Mouse (Mus musculus): ENCODE data around the gene 1700019D03Rik. TPM values are rescaled to one million over a fixed set of nuclear protein-coding genes. Genes with fewer than 3 reads are reported as not detected.

1700019D03Rik gene
- total and polyA plus RNA-seq, 3 experiments: 1.2 to 2.0 (median 1.6) TPM

GRCm38 (mm10) chr1:53015606-53016005, 4.4 kb downstream of the 1700019D03Rik start:
- intact Hi-C loops (cut with DNase I): no loop called here
- TF ChIP-seq EP300 (IDR thresholded peaks at IDR 0.05; ENCODE audit: insufficient read depth, low read depth, low read length) (no peak), POLR2A (IDR thresholded peaks at IDR 0.05; ENCODE audit: insufficient read depth, low read depth, low read length) (no peak), CTCF (IDR thresholded peaks at IDR 0.05) (no peak)
- no peaks in the 10 kb centered on the region for H3K4me1 ChIP-seq (ENCODE audit: control insufficient read depth, insufficient read depth, low read length)
- no peak overlapping the region for H3K4me3 ChIP-seq
- no peaks in the 10 kb centered on the region for H3K36me3 ChIP-seq (ENCODE audit: control insufficient read depth, insufficient read depth, low read length)
- no peak overlapping the region for H3K27ac ChIP-seq
- H3K79me2 ChIP-seq (replicated peaks; ENCODE audit: control insufficient read depth, insufficient read depth, low read length): no peaks in the 10 kb centered on the region
- no peak for DNase-seq
- H3K27me3 ChIP-seq (ENCODE audit: control insufficient read depth, insufficient read depth, low read length): no peaks in the 10 kb centered on the region
- 90% methylated on average over 5 of the region's 5 CpGs for WGBS
- H3K9ac ChIP-seq (ENCODE audit: low read depth, low read length): no peak overlapping the region

GRCm38 (mm10) chr1:53014716-53015115, 5.3 kb downstream of the 1700019D03Rik start:
- no peak overlapping the region for H3K9ac ChIP-seq (ENCODE audit: low read depth, low read length)
- no peaks in the 10 kb centered on the region for H3K36me3 ChIP-seq (ENCODE audit: control insufficient read depth, insufficient read depth, low read length)
- no peak for TF ChIP-seq EP300 (IDR thresholded peaks at IDR 0.05; ENCODE audit: insufficient read depth, low read depth, low read length)
- no peak for TF ChIP-seq CTCF (IDR thresholded peaks at IDR 0.05)
- TF ChIP-seq POLR2A (IDR thresholded peaks at IDR 0.05; ENCODE audit: insufficient read depth, low read depth, low read length): no peak
- H3K27me3 ChIP-seq (ENCODE audit: control insufficient read depth, insufficient read depth, low read length): no peaks in the 10 kb centered on the region
- no peaks in the 10 kb centered on the region for H3K4me1 ChIP-seq (ENCODE audit: control insufficient read depth, insufficient read depth, low read length)
- H3K4me3 ChIP-seq: no peak overlapping the region
- DNase-seq: no peak
- H3K27ac ChIP-seq: no peak overlapping the region
- WGBS: 69% methylated on average over 6 of the region's 6 CpGs
- intact Hi-C loops (cut with DNase I): no loop called here
- H3K79me2 ChIP-seq (replicated peaks; ENCODE audit: control insufficient read depth, insufficient read depth, low read length): no peaks in the 10 kb centered on the region

GRCm38 (mm10) chr1:52986692-52987091, 33.3 kb downstream of the 1700019D03Rik start:
- Histone ChIP-seq H3K36me3 (ENCODE audit: control insufficient read depth, insufficient read depth, low read length) (no peaks in the 10 kb centered on the region), H3K4me3 (no peak overlapping the region), H3K27ac (no peak overlapping the region), H3K79me2 (replicated peaks; ENCODE audit: control insufficient read depth, insufficient read depth, low read length) (no peaks in the 10 kb centered on the region), H3K9ac (ENCODE audit: low read depth, low read length) (no peak overlapping the region), H3K27me3 (ENCODE audit: control insufficient read depth, insufficient read depth, low read length) (no peaks in the 10 kb centered on the region), H3K4me1 (ENCODE audit: control insufficient read depth, insufficient read depth, low read length) (no peaks in the 10 kb centered on the region)
- DNase-seq: no peak
- WGBS: 33% methylated on average over 5 of the region's 5 CpGs
- intact Hi-C loops (cut with DNase I): no loop called here
- TF ChIP-seq CTCF (IDR thresholded peaks at IDR 0.05) (no peak), EP300 (IDR thresholded peaks at IDR 0.05; ENCODE audit: insufficient read depth, low read depth, low read length) (no peak), POLR2A (IDR thresholded peaks at IDR 0.05; ENCODE audit: insufficient read depth, low read depth, low read length) (no peak)

- no peak for TF ChIP-seq POLR2A (IDR thresholded peaks at IDR 0.05; ENCODE audit: insufficient read depth, low read depth, low read length)
- TF ChIP-seq EP300 (IDR thresholded peaks at IDR 0.05; ENCODE audit: insufficient read depth, low read depth, low read length): no peak
- no peak for TF ChIP-seq CTCF (IDR thresholded peaks at IDR 0.05)
- no peaks in the 10 kb centered on the region for H3K27me3 ChIP-seq (ENCODE audit: control insufficient read depth, insufficient read depth, low read length)
- WGBS: 49% methylated on average over 5 of the region's 5 CpGs
- intact Hi-C loops (cut with DNase I): no loop called here
- no peak overlapping the region for H3K9ac ChIP-seq (ENCODE audit: low read depth, low read length)
- H3K4me1 ChIP-seq (ENCODE audit: control insufficient read depth, insufficient read depth, low read length): no peaks in the 10 kb centered on the region; the same call in 1 of the 2 replicates
- no peak overlapping the region for H3K27ac ChIP-seq
- H3K79me2 ChIP-seq (replicated peaks; ENCODE audit: control insufficient read depth, insufficient read depth, low read length): no peaks in the 10 kb centered on the region
- H3K36me3 ChIP-seq (ENCODE audit: control insufficient read depth, insufficient read depth, low read length): no peaks in the 10 kb centered on the region
- DNase-seq: no peak
- no peak overlapping the region for H3K4me3 ChIP-seq
Measured at GRCm38 (mm10) chr1:52973198-52973597, 46.8 kb downstream of the 1700019D03Rik start.

- TF ChIP-seq EP300 (IDR thresholded peaks at IDR 0.05; ENCODE audit: insufficient read depth, low read depth, low read length) (no peak), POLR2A (IDR thresholded peaks at IDR 0.05; ENCODE audit: insufficient read depth, low read depth, low read length) (no peak), CTCF (IDR thresholded peaks at IDR 0.05) (no peak)
- H3K4me3 ChIP-seq: no peak overlapping the region
- H3K36me3 ChIP-seq (ENCODE audit: control insufficient read depth, insufficient read depth, low read length): no peaks in the 10 kb centered on the region
- 71% methylated on average over 2 of the region's 2 CpGs for WGBS
- intact Hi-C loops (cut with DNase I): no loop called here
- H3K27ac ChIP-seq: no peak overlapping the region
- H3K9ac ChIP-seq (ENCODE audit: low read depth, low read length): no peak overlapping the region
- no peaks in the 10 kb centered on the region for H3K79me2 ChIP-seq (replicated peaks; ENCODE audit: control insufficient read depth, insufficient read depth, low read length)
- no peak for DNase-seq
- no peaks in the 10 kb centered on the region; the same call in 1 of the 2 replicates for H3K4me1 ChIP-seq (ENCODE audit: control insufficient read depth, insufficient read depth, low read length)
- H3K27me3 ChIP-seq (ENCODE audit: control insufficient read depth, insufficient read depth, low read length): no peaks in the 10 kb centered on the region
Measured at GRCm38 (mm10) chr1:52971881-52972503, 48.0 kb downstream of the 1700019D03Rik start.

- 73% methylated on average over 8 of the region's 8 CpGs for WGBS
- Histone ChIP-seq H3K27me3 (ENCODE audit: control insufficient read depth, insufficient read depth, low read length) (no peaks in the 10 kb centered on the region), H3K36me3 (ENCODE audit: control insufficient read depth, insufficient read depth, low read length) (no peaks in the 10 kb centered on the region), H3K4me3 (no peak overlapping the region), H3K79me2 (replicated peaks; ENCODE audit: control insufficient read depth, insufficient read depth, low read length) (no peaks in the 10 kb centered on the region), H3K9ac (ENCODE audit: low read depth, low read length) (no peak overlapping the region), H3K4me1 (ENCODE audit: control insufficient read depth, insufficient read depth, low read length) (no peaks in the 10 kb centered on the region), H3K27ac (no peak overlapping the region)
- intact Hi-C loops (cut with DNase I): no loop called here
- no peak for TF ChIP-seq POLR2A (IDR thresholded peaks at IDR 0.05; ENCODE audit: insufficient read depth, low read depth, low read length)
- no peak for TF ChIP-seq EP300 (IDR thresholded peaks at IDR 0.05; ENCODE audit: insufficient read depth, low read depth, low read length)
- TF ChIP-seq CTCF (IDR thresholded peaks at IDR 0.05): no peak
- DNase-seq: no peak
Measured at GRCm38 (mm10) chr1:52964581-52964980, 55.4 kb downstream of the 1700019D03Rik start.

All from heart, adult 2 months (tissue).